8 mouse cellular contexts compared by ENCODE assay signal in the genomic region with DNA sequence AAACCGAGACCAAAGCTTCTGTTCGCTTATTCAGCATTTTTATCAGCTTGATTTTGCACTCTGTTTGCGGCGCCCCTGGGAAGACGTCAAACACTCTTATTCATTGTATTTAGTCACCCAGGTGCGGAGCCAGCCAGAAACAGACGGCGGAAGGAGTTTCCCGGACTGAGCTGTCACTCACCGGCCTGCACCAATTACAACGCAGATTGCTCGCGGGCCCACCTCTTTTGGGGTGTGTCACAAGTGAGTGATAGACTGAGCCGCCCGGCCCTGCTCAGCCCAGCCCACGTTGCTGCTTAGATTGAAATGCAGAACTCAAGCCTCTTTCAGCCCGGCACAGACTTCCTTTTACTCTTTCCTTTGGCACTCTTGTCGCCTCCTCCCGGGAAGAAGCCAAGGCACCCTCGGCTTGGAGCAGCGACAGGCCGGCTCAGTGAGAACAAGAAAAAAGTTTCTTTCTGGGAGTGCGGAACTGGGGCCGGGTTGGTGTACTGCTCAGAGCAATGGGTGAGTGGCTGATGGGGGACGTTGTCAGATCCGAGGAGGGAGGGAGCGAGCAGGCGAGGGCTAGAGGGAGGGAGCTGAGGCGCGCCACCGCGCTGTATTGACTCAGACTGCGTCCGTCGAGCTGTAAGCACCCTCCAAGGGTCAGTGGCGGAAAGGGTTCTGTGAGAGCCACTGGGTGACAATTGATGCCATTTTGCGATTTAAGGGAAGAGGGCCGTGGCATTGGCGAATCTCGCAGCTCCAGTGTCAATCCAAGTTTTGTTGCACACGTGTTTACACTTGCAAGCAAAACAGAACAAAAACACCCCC. TPM values are rescaled to one million over a fixed set of nuclear protein-coding genes. Genes with fewer than 3 reads are reported as not detected.
A peak's percentile ranks its signal among the peaks of the same experiment; 100 is the strongest.
DNase-seq lines count a peak whose midpoint lies in the region; ATAC-seq and TF ChIP-seq lines count a peak whose summit lies in the region.

No protein-coding gene starts in this region.

- peak overlapping the region; percentile 13 for H3K4me3 ChIP-seq in forebrain, postnatal 0 days (ENCODE audit: low read depth, low read length)
- H3K4me3 ChIP-seq in hindbrain, embryonic 10.5 days = peak overlapping the region; percentile 46
- H3K4me3 ChIP-seq in limb, embryonic 12.5 days (replicated peaks) = peak overlapping the region; percentile 47
- peak overlapping the region; percentile 22 for H3K4me3 ChIP-seq in midbrain, embryonic 13.5 days (replicated peaks)

- no peak overlapping the region for H3K27ac ChIP-seq in forebrain, postnatal 0 days (ENCODE audit: low read depth, low read length)
- H3K27ac ChIP-seq in hindbrain, embryonic 10.5 days = no peak overlapping the region
- peak overlapping the region; percentile 50 for H3K27ac ChIP-seq in limb, embryonic 12.5 days
- no peak overlapping the region for H3K27ac ChIP-seq in midbrain, embryonic 13.5 days

- no peak for TF ChIP-seq CTCF in forebrain, postnatal 0 days (IDR thresholded peaks at IDR 0.05; ENCODE audit: low read depth)

- H3K4me1 ChIP-seq in forebrain, postnatal 0 days (ENCODE audit: insufficient read depth) = peaks cover 7% of the 10 kb centered on the region; the same call in 1 of the 2 replicates
- H3K4me1 ChIP-seq in hindbrain, embryonic 10.5 days (replicated peaks) = peaks cover 49% of the 10 kb centered on the region
- H3K4me1 ChIP-seq in limb, embryonic 12.5 days (replicated peaks) = peaks cover 46% of the 10 kb centered on the region
- H3K4me1 ChIP-seq in midbrain, embryonic 13.5 days (replicated peaks) = peaks cover 25% of the 10 kb centered on the region

- DNase-seq in Muller cell, postnatal 12 days (ENCODE audit: inconsistent ontology term) = peak; percentile 89
- DNase-seq in brain, adult 2 months (ENCODE audit: low read depth, low spot score) = peak; percentile 31
- peak; percentile 62 for DNase-seq in forebrain, postnatal 0 days
- peak; percentile 91 for DNase-seq in hindbrain, embryonic 10.5 days (ENCODE audit: low spot score)
- peak; percentile 77 to 81 for DNase-seq in urinary bladder, postnatal 36 days (ENCODE audit: low spot score in 2 of 2)
- DNase-seq in right cerebral cortex, postnatal 36 days (ENCODE audit: low spot score in 2 of 2) = no peak

- no peaks in the 10 kb centered on the region for H3K9me3 ChIP-seq in forebrain, postnatal 0 days (ENCODE audit: low read length)
- no peaks in the 10 kb centered on the region for H3K9me3 ChIP-seq in hindbrain, embryonic 10.5 days
- no peaks in the 10 kb centered on the region for H3K9me3 ChIP-seq in limb, embryonic 12.5 days
- H3K9me3 ChIP-seq in midbrain, embryonic 13.5 days = no peaks in the 10 kb centered on the region

- H3K36me3 ChIP-seq in forebrain, postnatal 0 days (ENCODE audit: insufficient read depth) = no peaks in the 10 kb centered on the region; the same call in 1 of the 2 replicates
- H3K36me3 ChIP-seq in hindbrain, embryonic 10.5 days = no peaks in the 10 kb centered on the region
- H3K36me3 ChIP-seq in limb, embryonic 12.5 days = no peaks in the 10 kb centered on the region
- H3K36me3 ChIP-seq in midbrain, embryonic 13.5 days = no peaks in the 10 kb centered on the region

- under 1% methylated on average over 41 of the region's 41 CpGs for WGBS in forebrain, postnatal 0 days
- under 1% methylated on average over 41 of the region's 41 CpGs for WGBS in hindbrain, embryonic 10.5 days
- under 1% methylated on average over 41 of the region's 41 CpGs for WGBS in limb, embryonic 12.5 days
- under 1% methylated on average over 41 of the region's 41 CpGs for WGBS in midbrain, embryonic 13.5 days

- peak; percentile 92 for ATAC-seq in forebrain, postnatal 0 days
- peak; percentile 95 for ATAC-seq in limb, embryonic 12.5 days (ENCODE audit: insufficient number of reproducible peaks, insufficient read depth, low FRiP score, low TSS enrichment, low read depth)
- ATAC-seq in midbrain, embryonic 13.5 days = peak; percentile 94

- H3K9ac ChIP-seq in forebrain, postnatal 0 days = no peak overlapping the region
- H3K9ac ChIP-seq in limb, embryonic 12.5 days (replicated peaks) = peak overlapping the region; percentile 61
- no peak overlapping the region for H3K9ac ChIP-seq in midbrain, embryonic 13.5 days (replicated peaks)

- H3K27me3 ChIP-seq in forebrain, postnatal 0 days (ENCODE audit: insufficient read depth, low read length) = peaks cover 94% of the 10 kb centered on the region
- H3K27me3 ChIP-seq in hindbrain, embryonic 10.5 days (ENCODE audit: insufficient read depth, poor library complexity, severe bottlenecking) = peaks cover 100% of the 10 kb centered on the region
- H3K27me3 ChIP-seq in limb, embryonic 12.5 days = peaks cover 96% of the 10 kb centered on the region
- H3K27me3 ChIP-seq in midbrain, embryonic 13.5 days = peaks cover 98% of the 10 kb centered on the region

- peak overlapping the region; percentile 28; the same call in 1 of the 2 replicates for H3K4me2 ChIP-seq in forebrain, postnatal 0 days (ENCODE audit: low read depth)
- peak overlapping the region; percentile 67 for H3K4me2 ChIP-seq in limb, embryonic 12.5 days
- H3K4me2 ChIP-seq in midbrain, embryonic 13.5 days (replicated peaks) = peak overlapping the region; percentile 43

RNA-seq across cellular contexts. Expression of gene Pax9, which starts 4.0 kb away (rescaled TPM):
- 0.38 TPM in 1 of 2 replicates, not detected in the other for total RNA-seq in forebrain, postnatal 0 days (2014; rRNA removed)
- polyA plus RNA-seq in forebrain, postnatal 0 days (2015; fragmentation: Nextera tagmentation; extraction: Ambion mirVana) = not detected in 2 replicates
- 2.4 and 3.0 TPM in 2 replicates for polyA plus RNA-seq in hindbrain, embryonic 10.5 days (2016; fragmentation: Nextera tagmentation; extraction: Ambion mirVana)
- polyA plus RNA-seq in limb, embryonic 12.5 days (2016; fragmentation: Nextera tagmentation; extraction: Ambion mirVana) = 6.0 and 9.6 TPM in 2 replicates
- not detected in 2 replicates for polyA plus RNA-seq in midbrain, embryonic 13.5 days (2015; fragmentation: Nextera tagmentation; extraction: Ambion mirVana)

Comparison
In these comparisons a context has a peak if more than half of its experiments do, and no peak if none do; other contexts are left out.
1. DNase-seq: peak in Muller cell, postnatal 12 days (single experiment), brain, adult 2 months (single experiment), forebrain, postnatal 0 days (single experiment), hindbrain, embryonic 10.5 days (single experiment) and urinary bladder, postnatal 36 days (2 of 2); none in right cerebral cortex, postnatal 36 days (0 of 2).
2. Peak in every context shown above with its lines, with median percentiles within 50 percentile points of each other: ATAC-seq, H3K4me2 ChIP-seq and H3K4me3 ChIP-seq.